Mouse (Mus musculus): ENCODE measurements at regions not wholly inside any gene's neighbourhood (a gene's known extent, or its start where the extent isn't known, plus 50 kb on each side); places are given as distances from the start of the nearest gene placed in this dataset.
A peak's percentile ranks its signal among the peaks of the same experiment; 100 is the strongest.

GRCm38 (mm10) chr14:85965139-85965538 lies 1175.9 kb downstream of the Diaph3 start:
- DNase-seq (ENCODE audit: low spot score) = no peak
- 73% methylated on average over 2 of the region's 2 CpGs for WGBS
- Histone ChIP-seq H3K36me3 (no peaks in the 10 kb centered on the region), H3K27me3 (ENCODE audit: insufficient read depth, poor library complexity, severe bottlenecking) (no peaks in the 10 kb centered on the region), H3K4me1 (replicated peaks) (no peaks in the 10 kb centered on the region), H3K4me3 (no peak overlapping the region), H3K27ac (no peak overlapping the region), H3K9me3 (no peaks in the 10 kb centered on the region)

DNA sequence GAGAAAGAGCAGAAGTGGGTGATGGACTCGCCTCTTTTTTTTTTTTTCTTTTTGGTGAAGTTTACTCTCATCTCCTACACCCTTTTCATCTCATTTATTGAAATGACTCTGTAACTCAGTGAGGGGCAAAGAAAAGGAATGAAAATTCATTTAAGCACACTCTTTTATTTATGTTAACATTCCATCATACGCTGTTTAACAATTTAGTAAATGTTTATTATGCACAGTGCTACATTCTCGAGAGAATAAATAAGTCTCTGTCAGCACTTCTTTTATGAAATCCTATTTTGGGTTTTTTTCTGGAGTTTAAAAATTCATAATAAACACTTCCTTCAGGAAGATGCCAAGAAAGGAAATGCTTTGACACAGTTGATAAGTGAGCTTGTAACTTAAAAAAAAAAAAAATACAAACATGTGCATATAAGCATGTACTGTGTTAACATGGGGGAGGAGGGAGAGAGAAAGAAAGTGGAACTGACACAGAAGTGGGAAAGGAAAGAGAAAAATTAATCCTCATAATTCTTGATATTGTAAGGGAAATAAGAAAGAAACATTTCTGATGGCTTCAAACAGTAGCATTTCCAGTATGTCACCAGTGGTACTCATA lies 1195.2 kb downstream of the Diaph3 start:
- H3K4me1 ChIP-seq (replicated peaks) = no peaks in the 10 kb centered on the region

DNA sequence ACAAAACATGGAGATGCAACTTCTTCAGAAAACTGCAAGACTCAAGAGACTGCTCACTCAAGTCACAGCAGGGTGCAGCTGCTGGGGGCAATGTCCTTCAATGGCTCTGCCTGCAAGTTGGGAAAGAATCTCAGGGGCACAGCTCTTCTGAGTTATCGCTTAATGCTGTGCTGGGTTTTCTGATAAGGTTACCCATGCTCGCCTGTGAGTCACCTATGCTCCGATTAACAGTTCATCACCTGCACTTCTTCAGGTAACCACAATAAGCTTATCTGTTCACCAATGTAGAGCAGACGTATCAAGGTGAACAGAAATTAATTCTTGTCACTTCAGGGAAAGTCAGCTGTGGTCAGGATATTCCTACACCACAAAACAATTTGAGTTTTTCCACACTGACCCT lies 1198.2 kb downstream of the Diaph3 start:
- H3K4me3 ChIP-seq = no peak overlapping the region
- H3K4me1 ChIP-seq (replicated peaks) = no peaks in the 10 kb centered on the region
- H3K36me3 ChIP-seq = no peaks in the 10 kb centered on the region
- no peaks in the 10 kb centered on the region for H3K9me3 ChIP-seq
- 82% methylated on average over 4 of the region's 4 CpGs for WGBS
- H3K27ac ChIP-seq = no peak overlapping the region
- no peaks in the 10 kb centered on the region for H3K27me3 ChIP-seq (ENCODE audit: insufficient read depth, poor library complexity, severe bottlenecking)
- no peak for DNase-seq (ENCODE audit: low spot score)

More for the DNA sequence above, 1195.2 kb downstream of the Diaph3 start:
- WGBS = 76% methylated on average over 3 of the region's 3 CpGs
- Histone ChIP-seq H3K27ac (no peak overlapping the region), H3K27me3 (ENCODE audit: insufficient read depth, poor library complexity, severe bottlenecking) (no peaks in the 10 kb centered on the region), H3K36me3 (no peaks in the 10 kb centered on the region), H3K9me3 (no peaks in the 10 kb centered on the region), H3K4me3 (no peak overlapping the region)
- DNase-seq (ENCODE audit: low spot score) = no peak

GRCm38 (mm10) chr14:85940585-85940984 lies 1200.5 kb downstream of the Diaph3 start:
- DNase-seq (ENCODE audit: low spot score) = no peak
- Histone ChIP-seq H3K36me3 (no peaks in the 10 kb centered on the region), H3K4me3 (no peak overlapping the region), H3K4me1 (replicated peaks) (no peaks in the 10 kb centered on the region), H3K27ac (no peak overlapping the region), H3K27me3 (ENCODE audit: insufficient read depth, poor library complexity, severe bottlenecking) (no peaks in the 10 kb centered on the region), H3K9me3 (no peaks in the 10 kb centered on the region)
- 93% methylated on average over 1 of the region's 1 CpGs for WGBS

- no peaks in the 10 kb centered on the region for H3K9me3 ChIP-seq
- 89% methylated on average over 2 of the region's 2 CpGs for WGBS
These were observed 1205.9 kb downstream of the Diaph3 start for GRCm38 (mm10) chr14:85935091-85935490.

GRCm38 (mm10) chr14:85930387-85930786 lies 1210.6 kb downstream of the Diaph3 start:
- 57% methylated on average over 5 of the region's 5 CpGs for WGBS
- peak; percentile 2 for DNase-seq (ENCODE audit: low spot score)
- no peaks in the 10 kb centered on the region for H3K27me3 ChIP-seq (ENCODE audit: insufficient read depth, poor library complexity, severe bottlenecking)
- no peaks in the 10 kb centered on the region for H3K9me3 ChIP-seq
- H3K36me3 ChIP-seq = no peaks in the 10 kb centered on the region
- no peak overlapping the region for H3K4me3 ChIP-seq
- no peak overlapping the region for H3K27ac ChIP-seq
- no peaks in the 10 kb centered on the region for H3K4me1 ChIP-seq (replicated peaks)

More at GRCm38 (mm10) chr14:85935091-85935490, 1205.9 kb downstream of the Diaph3 start:
- H3K4me3 ChIP-seq = no peak overlapping the region
- no peak for DNase-seq (ENCODE audit: low spot score)
- H3K36me3 ChIP-seq = no peaks in the 10 kb centered on the region
- H3K27me3 ChIP-seq (ENCODE audit: insufficient read depth, poor library complexity, severe bottlenecking) = no peaks in the 10 kb centered on the region
- no peak overlapping the region for H3K27ac ChIP-seq
- H3K4me1 ChIP-seq (replicated peaks) = no peaks in the 10 kb centered on the region

DNA sequence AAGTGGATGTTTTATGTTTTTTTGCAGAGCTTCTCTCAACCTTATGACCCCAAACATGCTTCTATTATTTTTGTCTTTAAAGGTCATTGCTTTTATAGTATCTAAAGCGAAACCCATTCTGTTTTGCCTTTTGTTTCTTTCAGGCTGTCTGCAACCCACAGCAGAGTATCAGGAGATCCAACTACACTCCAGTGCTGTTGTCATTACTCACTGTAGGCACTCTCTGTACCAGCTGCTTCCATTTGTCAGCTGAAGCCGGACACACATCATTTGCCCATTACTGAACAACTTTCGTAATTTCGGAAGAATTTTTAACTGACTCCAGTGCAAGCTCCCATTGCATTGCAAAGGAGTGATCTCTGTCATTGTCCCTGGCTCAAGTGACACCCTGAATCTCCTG lies 1222.1 kb downstream of the Diaph3 start:
- no peak for DNase-seq (ENCODE audit: low spot score)
- peaks cover 7% of the 10 kb centered on the region; the same call in 1 of the 2 replicates for H3K4me1 ChIP-seq (replicated peaks)
- WGBS = 56% methylated on average over 4 of the region's 4 CpGs
- H3K36me3 ChIP-seq = no peaks in the 10 kb centered on the region
- no peaks in the 10 kb centered on the region for H3K9me3 ChIP-seq
- no peak overlapping the region for H3K27ac ChIP-seq
- no peak overlapping the region for H3K4me3 ChIP-seq
- H3K27me3 ChIP-seq (ENCODE audit: insufficient read depth, poor library complexity, severe bottlenecking) = no peaks in the 10 kb centered on the region

- no peak for DNase-seq (ENCODE audit: low spot score)
- Histone ChIP-seq H3K36me3 (no peaks in the 10 kb centered on the region), H3K4me1 (replicated peaks) (peaks cover 7% of the 10 kb centered on the region; the same call in 1 of the 2 replicates), H3K9me3 (no peaks in the 10 kb centered on the region), H3K4me3 (no peak overlapping the region), H3K27ac (no peak overlapping the region), H3K27me3 (ENCODE audit: insufficient read depth, poor library complexity, severe bottlenecking) (no peaks in the 10 kb centered on the region)
- WGBS = 79% methylated on average over 2 of the region's 2 CpGs
These were observed 1225.3 kb downstream of the Diaph3 start for GRCm38 (mm10) chr14:85915761-85916160.

GRCm38 (mm10) chr14:85897890-85898289 lies 1243.1 kb downstream of the Diaph3 start:
- no peaks in the 10 kb centered on the region for H3K36me3 ChIP-seq
- H3K4me3 ChIP-seq = no peak overlapping the region
- H3K27me3 ChIP-seq (ENCODE audit: insufficient read depth, poor library complexity, severe bottlenecking) = no peaks in the 10 kb centered on the region
- H3K4me1 ChIP-seq (replicated peaks) = no peaks in the 10 kb centered on the region
- H3K27ac ChIP-seq = no peak overlapping the region
- DNase-seq (ENCODE audit: low spot score) = no peak
- WGBS = 92% methylated on average over 1 of the region's 1 CpGs
- no peaks in the 10 kb centered on the region for H3K9me3 ChIP-seq

DNA sequence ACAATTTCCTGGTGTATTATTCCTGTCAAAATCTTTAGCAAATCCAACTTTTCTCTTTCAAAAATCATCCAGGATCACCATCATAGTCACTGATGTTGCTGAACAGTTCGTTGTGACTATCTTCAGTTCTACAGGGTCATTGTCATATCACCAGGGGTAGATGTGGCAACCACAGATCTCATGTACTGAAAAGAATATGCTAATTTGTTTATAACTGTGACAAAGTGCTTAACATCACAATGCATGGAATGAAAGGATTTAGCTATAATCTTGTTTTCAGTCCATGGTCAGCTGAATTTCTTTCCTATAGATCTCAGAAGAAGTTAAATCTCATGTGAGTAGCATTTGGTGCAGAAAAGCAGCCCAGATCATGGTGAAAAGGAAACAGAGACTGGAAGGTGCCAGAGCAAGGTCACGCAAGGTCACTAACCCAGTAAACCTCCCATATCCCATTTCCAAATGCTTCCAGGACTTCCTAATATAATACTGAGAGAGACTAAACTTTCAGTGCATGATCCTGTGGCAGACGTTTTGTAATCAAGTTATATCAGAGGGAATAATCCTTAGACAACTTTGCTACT lies 1279.6 kb downstream of the Diaph3 start:
- H3K9me3 ChIP-seq = no peaks in the 10 kb centered on the region
- DNase-seq (ENCODE audit: low spot score) = no peak
- no peak overlapping the region for H3K27ac ChIP-seq
- WGBS = 64% methylated on average over 3 of the region's 3 CpGs
- no peak overlapping the region for H3K4me3 ChIP-seq
- no peaks in the 10 kb centered on the region for H3K36me3 ChIP-seq
- no peaks in the 10 kb centered on the region for H3K4me1 ChIP-seq (replicated peaks)
- H3K27me3 ChIP-seq (ENCODE audit: insufficient read depth, poor library complexity, severe bottlenecking) = no peaks in the 10 kb centered on the region

GRCm38 (mm10) chr14:85849490-85849889 lies 1291.5 kb downstream of the Diaph3 start:
- WGBS = 100% methylated on average over 1 of the region's 1 CpGs
- no peaks in the 10 kb centered on the region for H3K9me3 ChIP-seq
- no peak overlapping the region for H3K27ac ChIP-seq
- H3K27me3 ChIP-seq (ENCODE audit: insufficient read depth, poor library complexity, severe bottlenecking) = no peaks in the 10 kb centered on the region
- no peaks in the 10 kb centered on the region for H3K4me1 ChIP-seq (replicated peaks)
- H3K36me3 ChIP-seq = no peaks in the 10 kb centered on the region
- no peak for DNase-seq (ENCODE audit: low spot score)
- H3K4me3 ChIP-seq = no peak overlapping the region

GRCm38 (mm10) chr14:85835494-85835893 lies 1305.5 kb downstream of the Diaph3 start:
- Histone ChIP-seq H3K36me3 (no peaks in the 10 kb centered on the region), H3K4me3 (no peak overlapping the region), H3K27ac (no peak overlapping the region), H3K27me3 (ENCODE audit: insufficient read depth, poor library complexity, severe bottlenecking) (no peaks in the 10 kb centered on the region), H3K9me3 (no peaks in the 10 kb centered on the region), H3K4me1 (replicated peaks) (no peaks in the 10 kb centered on the region)
- WGBS = 87% methylated on average over 2 of the region's 2 CpGs
- no peak for DNase-seq (ENCODE audit: low spot score)

DNA sequence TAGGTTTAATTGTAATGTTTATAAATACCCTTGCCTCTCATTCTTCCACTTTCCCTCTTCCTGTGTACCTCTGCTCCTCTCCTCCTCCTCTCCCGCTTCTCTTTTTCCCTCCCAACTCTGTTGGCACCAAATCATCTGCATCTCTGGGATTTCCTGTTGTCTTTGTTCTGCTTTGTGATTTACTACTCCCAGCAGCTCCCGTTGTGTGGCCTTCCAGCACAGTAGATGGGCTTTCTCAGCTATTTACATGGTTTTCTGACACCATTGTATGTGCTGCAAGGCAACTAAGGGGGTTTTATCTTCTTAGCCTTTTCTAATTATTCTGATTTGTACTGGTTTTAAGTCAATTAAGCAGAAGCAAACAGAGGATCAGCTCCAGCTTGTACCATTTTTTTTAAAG lies 1326.1 kb downstream of the Diaph3 start:
- Histone ChIP-seq H3K9me3 (no peaks in the 10 kb centered on the region), H3K4me3 (no peak overlapping the region), H3K36me3 (no peaks in the 10 kb centered on the region), H3K27ac (no peak overlapping the region), H3K4me1 (replicated peaks) (no peaks in the 10 kb centered on the region), H3K27me3 (ENCODE audit: insufficient read depth, poor library complexity, severe bottlenecking) (no peaks in the 10 kb centered on the region)
- 25% methylated on average over 2 of the region's 2 CpGs for WGBS
- DNase-seq (ENCODE audit: low spot score) = no peak

- Histone ChIP-seq H3K4me3 (no peak overlapping the region), H3K4me1 (replicated peaks) (no peaks in the 10 kb centered on the region), H3K27me3 (ENCODE audit: insufficient read depth, poor library complexity, severe bottlenecking) (no peaks in the 10 kb centered on the region), H3K9me3 (no peaks in the 10 kb centered on the region), H3K27ac (no peak overlapping the region), H3K36me3 (no peaks in the 10 kb centered on the region)
- WGBS = 66% methylated on average over 3 of the region's 3 CpGs
- DNase-seq (ENCODE audit: low spot score) = no peak
These were observed 1341.0 kb downstream of the Pcdh17 start for GRCm38 (mm10) chr14:85784386-85784785.
